Mouse (Mus musculus) heart, adult 2 months (tissue): ENCODE data around the gene Polr1a.

Experiments
- CTCF ChIP-seq: fragments of 200-600 bp; IDR thresholded peaks from 2 replicates; pipeline ENCODE4 v1.8.1; 2022; ENCODE audit warnings: antibody characterized with exemption, mild to moderate bottlenecking, moderate library complexity
- EP300 ChIP-seq: fragments of 200-500 bp; IDR thresholded peaks from 2 replicates; pipeline ENCODE4 v1.6.1; 2011; ENCODE audit warnings: low read depth, low read length, control low read depth; ENCODE audit not compliant: insufficient read depth
- POLR2A ChIP-seq: fragments of 200-500 bp; IDR thresholded peaks from 2 replicates; pipeline ENCODE4 v1.6.1; 2011; ENCODE audit warnings: mild to moderate bottlenecking, low read depth, low read length, control low read depth; ENCODE audit not compliant: insufficient read depth

- TF ChIP-seq POLR2A: no peak
- TF ChIP-seq EP300: no peak
- TF ChIP-seq CTCF: no peak
Observed at GRCm38 (mm10) chr6:72028079-72028478, 119.2 kb downstream of the Polr1a start.
